Mouse (Mus musculus): ENCODE measurements around the gene Tmem144. TPM values are rescaled to one million over a fixed set of nuclear protein-coding genes. Genes with fewer than 3 reads are reported as not detected.

Gene Tmem144
- 0.42 and 0.91 TPM in 2 replicates for polyA plus RNA-seq (2012; rRNA removed)

DNA sequence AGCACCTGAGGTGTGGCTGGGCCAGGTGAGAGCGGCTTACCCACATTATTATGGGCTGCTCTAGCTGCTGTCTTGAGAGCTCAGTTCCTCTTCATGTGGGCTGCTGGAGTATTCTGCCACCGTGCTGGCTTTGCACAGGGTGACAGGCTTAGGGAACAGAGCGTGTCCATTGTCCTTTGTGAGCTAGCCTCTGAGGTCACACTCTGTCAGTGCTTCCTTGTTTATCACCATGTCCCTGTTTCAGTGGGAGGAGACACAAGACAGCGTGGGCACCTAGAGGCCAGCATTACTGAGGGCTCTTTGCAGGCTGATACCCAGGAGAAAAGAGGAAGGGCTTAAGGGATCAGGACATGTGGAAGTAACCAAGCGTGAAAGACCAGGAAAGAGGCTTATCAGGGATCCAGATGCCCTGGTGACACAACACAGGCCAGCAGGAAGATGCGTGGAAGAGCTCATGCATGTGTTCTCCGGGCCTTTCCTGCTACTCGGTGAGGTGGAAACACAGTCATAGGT, at the start of gene Tmem144:
Gene Tmem144, minus strand, starts transcription at position 120 of the 513 bp plus-strand sequence.

DNA sequence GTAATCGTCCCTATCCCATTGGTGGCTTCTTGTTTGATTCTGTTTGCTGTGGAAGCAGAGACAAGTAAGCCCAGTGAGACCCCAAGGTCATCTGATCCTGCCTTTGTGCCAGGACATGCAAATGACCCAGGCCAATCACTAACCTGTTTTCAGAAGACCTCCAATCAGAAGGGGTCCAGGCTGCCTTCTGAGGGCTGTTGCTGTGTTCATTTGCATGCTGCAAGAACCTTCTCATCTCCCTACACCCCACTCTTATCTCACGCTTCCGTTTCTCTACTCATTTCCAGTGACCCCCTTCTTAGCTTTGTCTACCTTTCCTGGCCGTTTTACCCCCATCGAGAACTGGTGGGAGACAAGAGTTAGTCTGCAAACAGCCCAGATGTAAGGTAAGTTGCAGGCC, 31.7 kb upstream of the Tmem144 start, which contains the start of gene Fam198b:
Gene Fam198b, plus strand, starts transcription at position 229 of the 400 bp plus-strand sequence.

Other genes starting within 250 kb of the Tmem144 start
- 7.6 and 9.9 TPM in 2 replicates for gene 4930579G24Rik, start 223.7 kb downstream of the Tmem144 start, polyA plus RNA-seq (2012; rRNA removed)
- gene Etfdh, start 223.3 kb downstream of the Tmem144 start, polyA plus RNA-seq (2012; rRNA removed), result 21.8 and 25.3 TPM in 2 replicates
- under 0.01 and 0.05 TPM in 2 replicates for gene Rxfp1, start 114.9 kb downstream of the Tmem144 start, polyA plus RNA-seq (2012; rRNA removed)
- gene Fam198b, start 31.8 kb upstream of the Tmem144 start, polyA plus RNA-seq (2012; rRNA removed), result 0.79 and 1.1 TPM in 2 replicates

Data from liver, embryonic 14 days (tissue).